Mouse (Mus musculus) hindbrain, embryonic 12.5 days (tissue): Measurements from ENCODE around the gene Fads2. TPM values are rescaled to one million over a fixed set of nuclear protein-coding genes. Genes with fewer than 3 reads are reported as not detected.

Experiments used
- ATAC-seq: fragments of 200-750 bp; cut with Nextera tagmentation; 2 replicates; pipeline ENCODE4 v1.8.0; 2017; ENCODE audit warnings: moderate TSS enrichment; ENCODE audit not compliant: low FRiP score
- H3K27ac ChIP-seq: fragments of 300-500 bp; sonication (generic); 2 replicates; pipeline ENCODE4 v1.5.1; 2016; ENCODE audit warnings: mild to moderate bottlenecking
- H3K27me3 ChIP-seq: fragments of 300-500 bp; sonication (generic); 2 replicates; pipeline ENCODE4 v1.6.1; 2016; ENCODE audit warnings: mild to moderate bottlenecking
- H3K36me3 ChIP-seq: fragments of 300-500 bp; sonication (generic); 2 replicates; pipeline ENCODE4 v1.6.1; 2016; ENCODE audit warnings: mild to moderate bottlenecking
- H3K4me1 ChIP-seq: fragments of 300-500 bp; sonication (generic); 2 replicates; pipeline ENCODE4 v1.6.1; 2016
- H3K4me2 ChIP-seq: fragments of 300-500 bp; sonication (generic); replicated peaks from 2 replicates; pipeline ENCODE4 v1.6.1; 2016; ENCODE audit warnings: mild to moderate bottlenecking
- H3K4me3 ChIP-seq: fragments of 300-500 bp; sonication (generic); 2 replicates; pipeline ENCODE4 v1.5.1; 2016; ENCODE audit warnings: mild to moderate bottlenecking
- H3K9ac ChIP-seq: fragments of 300-500 bp; sonication (generic); 2 replicates; pipeline ENCODE4 v1.6.1; 2016; ENCODE audit warnings: mild to moderate bottlenecking, moderate library complexity
- H3K9me3 ChIP-seq: fragments of 300-500 bp; sonication (generic); replicated peaks from 2 replicates; pipeline ENCODE4 v1.6.1; 2016; ENCODE audit warnings: mild to moderate bottlenecking
- WGBS: fragments of 180-500 bp; shearing (Covaris S2); methylation state at CpG from one replicate; pipeline ENCODE4 v1.1.7; 2016; 5-methylcytosine and 5-hydroxymethylcytosine counted together
- polyA plus RNA-seq: library from polyadenylated mRNA; unstranded; fragments of >200 nt; fragmentation: Nextera tagmentation; extraction: Ambion mirVana; gene quantifications from 2 replicates; pipeline ENCODE4 v1.2.1, GENCODE M21; 2016

The Fads2 gene
- polyA plus RNA-seq, 1 experiment from 2014 or later: 177 TPM

DNA sequence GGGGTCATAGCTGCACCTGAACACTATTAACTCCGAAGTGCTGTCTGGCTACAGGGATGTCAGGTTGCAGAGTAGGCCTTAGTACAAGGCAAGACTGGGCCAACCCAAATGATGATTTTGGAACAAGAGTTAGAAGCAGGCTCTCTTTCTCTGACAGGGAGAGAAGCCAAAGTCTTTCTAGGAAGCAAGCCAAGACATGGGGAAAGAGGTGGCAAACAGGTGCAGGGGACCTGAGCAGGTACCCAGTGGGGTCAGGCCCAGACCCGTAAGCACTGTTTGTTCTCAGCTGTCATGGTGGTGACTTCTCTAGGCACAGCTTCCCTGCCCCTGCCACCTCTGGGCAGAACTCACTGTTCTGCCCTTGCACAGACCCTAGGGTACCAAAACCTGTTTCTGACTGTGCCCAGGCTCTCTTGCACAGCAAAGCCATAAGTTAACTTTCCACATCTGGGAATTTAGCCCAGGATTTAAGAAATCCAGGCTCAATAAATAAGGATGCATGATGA, 5.1 kb downstream of the Fads2 start:
- ATAC-seq: no peak
- Histone ChIP-seq H3K9ac (no peak overlapping the region; the same call in 1 of the 2 replicates), H3K4me3 (no peak overlapping the region), H3K9me3 (no peaks in the 10 kb centered on the region), H3K27me3 (no peaks in the 10 kb centered on the region), H3K27ac (no peak overlapping the region), H3K4me1 (peaks cover 57% of the 10 kb centered on the region), H3K4me2 (no peak overlapping the region), H3K36me3 (peaks cover 27% of the 10 kb centered on the region)
- 95% methylated on average over 2 of the region's 2 CpGs for WGBS

DNA sequence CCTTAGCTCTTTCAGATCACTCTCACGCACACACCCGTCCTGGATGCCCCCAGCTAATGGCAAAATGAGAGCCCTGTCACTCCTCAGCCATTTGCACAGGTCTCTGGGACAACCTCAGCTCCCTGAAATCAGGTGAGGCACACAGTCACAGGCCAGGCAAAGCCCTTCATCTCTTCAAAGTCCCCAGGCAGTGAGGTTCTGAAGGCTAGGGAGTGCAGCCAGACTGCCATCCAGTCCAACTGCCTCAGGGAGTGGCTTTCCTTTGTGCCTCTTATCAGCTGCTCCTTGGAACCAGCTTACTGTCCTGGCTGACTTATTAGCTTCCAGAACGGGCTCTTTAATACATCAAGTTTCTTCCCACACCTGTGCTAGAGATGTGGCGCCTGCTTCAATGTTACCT, 6.9 kb downstream of the Fads2 start:
- Histone ChIP-seq H3K9ac (peak overlapping the region; percentile 15; the same call in 1 of the 2 replicates), H3K36me3 (peaks cover 44% of the 10 kb centered on the region), H3K4me2 (no peak overlapping the region), H3K27me3 (no peaks in the 10 kb centered on the region), H3K9me3 (no peaks in the 10 kb centered on the region), H3K27ac (no peak overlapping the region), H3K4me1 (peaks cover 52% of the 10 kb centered on the region), H3K4me3 (no peak overlapping the region)
- whole genome bisulfite sequencing: 82% methylated on average over 4 of the region's 4 CpGs
- no peak for ATAC-seq

DNA sequence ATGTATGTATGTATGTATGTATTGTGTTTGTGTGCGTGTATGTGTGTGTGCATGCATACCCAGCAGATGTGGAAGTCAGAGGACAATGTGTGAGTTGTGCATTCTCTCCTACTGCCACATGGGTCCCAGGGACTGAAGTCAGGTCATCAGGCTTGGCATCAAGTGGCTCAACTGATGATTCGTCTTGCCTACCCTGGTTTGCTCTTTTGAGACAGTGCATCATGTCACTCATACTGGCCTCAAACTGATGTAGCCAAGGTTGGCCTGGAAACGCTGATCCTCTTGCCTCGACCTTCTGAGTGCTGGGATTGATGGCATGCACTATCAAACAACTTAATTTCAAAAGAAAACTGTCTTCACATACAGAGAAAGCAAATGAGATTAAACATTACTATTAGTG, 7.7 kb downstream of the Fads2 start:
- Histone ChIP-seq H3K9me3 (no peaks in the 10 kb centered on the region), H3K4me2 (no peak overlapping the region), H3K4me1 (peaks cover 43% of the 10 kb centered on the region), H3K27me3 (no peaks in the 10 kb centered on the region), H3K36me3 (peaks cover 53% of the 10 kb centered on the region), H3K4me3 (no peak overlapping the region), H3K9ac (no peak overlapping the region), H3K27ac (no peak overlapping the region)
- no peak for ATAC-seq
- 85% methylated on average over 4 of the region's 4 CpGs for WGBS

DNA sequence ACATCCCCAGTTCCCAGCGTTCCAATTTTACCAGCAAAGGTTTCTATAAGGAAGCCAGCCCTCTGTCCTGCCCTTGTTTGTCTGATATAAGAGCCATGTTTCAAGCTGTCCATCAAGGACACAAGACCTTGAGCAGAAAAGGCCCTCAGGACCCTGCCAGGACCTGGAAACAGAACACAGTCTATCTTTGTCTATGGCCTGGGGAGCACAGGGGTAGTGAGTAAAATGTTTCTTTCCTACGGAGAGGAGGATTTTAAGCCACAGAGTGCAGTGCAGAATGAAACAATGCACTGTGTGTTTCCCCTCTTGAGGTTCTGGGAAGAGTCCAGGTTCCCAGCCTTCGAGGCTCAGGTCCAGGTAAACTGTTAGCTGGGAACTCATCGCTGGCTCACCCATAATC, 14.6 kb downstream of the Fads2 start:
- Histone ChIP-seq H3K27ac (no peak overlapping the region), H3K4me2 (no peak overlapping the region), H3K4me3 (no peak overlapping the region), H3K9ac (no peak overlapping the region), H3K9me3 (no peaks in the 10 kb centered on the region), H3K27me3 (no peaks in the 10 kb centered on the region), H3K36me3 (peaks cover 96% of the 10 kb centered on the region), H3K4me1 (no peaks in the 10 kb centered on the region)
- ATAC-seq: no peak
- 94% methylated on average over 4 of the region's 4 CpGs for WGBS

DNA sequence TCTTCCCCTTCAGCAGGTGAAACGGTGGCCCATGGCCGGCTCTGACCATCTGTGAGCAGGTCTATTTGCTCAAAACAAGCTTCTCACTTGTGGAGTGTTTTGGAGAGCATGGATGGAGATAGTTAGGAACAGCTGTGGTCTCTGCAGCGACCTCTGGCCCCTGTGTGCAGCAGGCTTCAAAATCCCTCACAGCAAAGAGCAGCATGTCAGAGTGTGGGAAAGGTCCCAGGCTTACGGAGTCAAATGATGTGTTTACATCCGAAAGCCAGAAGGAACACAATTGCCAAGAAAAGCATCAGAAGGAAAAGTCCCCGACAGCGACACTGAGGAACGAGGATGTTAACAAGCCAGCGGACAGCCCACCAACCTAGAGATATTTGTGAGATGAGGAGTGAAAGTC, 16.1 kb downstream of the Fads2 start:
- Histone ChIP-seq H3K9ac (no peak overlapping the region), H3K4me3 (no peak overlapping the region), H3K9me3 (no peaks in the 10 kb centered on the region), H3K27me3 (no peaks in the 10 kb centered on the region), H3K4me2 (no peak overlapping the region), H3K36me3 (peaks cover 96% of the 10 kb centered on the region), H3K27ac (no peak overlapping the region), H3K4me1 (no peaks in the 10 kb centered on the region)
- 85% methylated on average over 9 of the region's 9 CpGs for WGBS
- no peak for ATAC-seq

DNA sequence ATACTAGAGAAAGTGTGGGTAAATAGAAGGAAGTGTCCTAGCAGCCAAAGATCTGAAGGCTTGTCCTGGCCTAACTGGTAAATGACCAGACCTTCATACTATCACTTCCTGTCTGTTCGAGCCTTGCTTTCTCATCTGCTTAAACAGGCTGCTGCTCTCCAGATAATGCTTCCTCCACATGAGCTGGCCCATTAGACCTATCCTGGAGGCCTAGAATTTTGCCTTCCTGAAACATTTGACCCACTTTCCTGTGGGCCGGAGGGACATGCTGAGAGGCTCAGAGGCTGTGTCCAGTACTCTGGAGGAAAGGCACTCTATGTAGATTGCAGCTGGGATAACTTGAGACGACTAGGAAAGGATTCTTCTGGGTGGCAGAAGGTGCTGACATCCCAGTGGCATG, 19.4 kb downstream of the Fads2 start:
- no peak overlapping the region for H3K4me2 ChIP-seq
- ATAC-seq: no peak
- WGBS: 89% methylated on average over 3 of the region's 3 CpGs

DNA sequence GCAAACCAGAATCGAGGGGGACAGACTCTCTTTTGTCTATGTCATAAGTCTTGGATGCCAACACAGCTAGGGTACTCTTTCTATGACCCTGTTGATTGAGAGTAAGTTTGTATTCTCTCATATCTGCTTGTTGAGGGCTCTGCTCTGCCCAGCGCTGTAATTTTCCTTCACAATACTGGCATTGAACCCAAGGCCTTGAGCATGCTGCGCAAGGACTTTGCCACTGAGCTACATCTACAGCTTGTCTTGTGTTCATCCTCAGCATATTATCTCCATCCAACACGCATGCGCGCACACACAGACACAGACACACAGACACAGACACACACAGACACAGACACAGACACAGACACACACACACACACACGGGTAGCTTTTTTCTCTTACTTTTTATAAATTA, 21.2 kb downstream of the Fads2 start:
- Histone ChIP-seq H3K36me3 (peaks cover 98% of the 10 kb centered on the region), H3K4me3 (no peak overlapping the region), H3K9me3 (no peaks in the 10 kb centered on the region; the same call in 1 of the 2 replicates), H3K27ac (no peak overlapping the region), H3K4me1 (no peaks in the 10 kb centered on the region), H3K4me2 (no peak overlapping the region), H3K9ac (no peak overlapping the region), H3K27me3 (no peaks in the 10 kb centered on the region)
- ATAC-seq: no peak
- 96% methylated on average over 7 of the region's 7 CpGs for WGBS

More for the DNA sequence above, 19.4 kb downstream of the Fads2 start:
- Histone ChIP-seq H3K27me3 (no peaks in the 10 kb centered on the region), H3K4me1 (no peaks in the 10 kb centered on the region), H3K36me3 (peaks cover 96% of the 10 kb centered on the region), H3K27ac (no peak overlapping the region), H3K4me3 (no peak overlapping the region), H3K9ac (no peak overlapping the region), H3K9me3 (no peaks in the 10 kb centered on the region)

DNA sequence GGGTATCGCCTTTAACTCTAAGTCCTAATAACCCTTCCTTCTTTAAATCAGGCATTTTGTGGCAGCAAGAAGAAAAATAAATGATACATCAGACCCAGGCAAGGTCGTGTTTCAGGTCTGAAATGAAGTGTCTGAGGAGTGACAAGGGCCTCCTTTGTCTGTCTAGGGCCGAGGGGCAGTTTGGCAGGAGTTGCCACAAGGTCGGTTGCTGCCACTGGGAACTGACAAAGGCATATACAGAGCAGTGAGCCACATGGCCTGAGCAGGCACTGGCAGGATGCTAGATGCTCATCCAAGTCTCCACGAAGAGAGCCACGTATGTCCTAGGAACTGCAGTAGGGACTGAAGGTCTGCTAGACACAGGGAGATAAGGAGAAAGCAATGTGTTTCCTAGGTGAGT, 23.2 kb downstream of the Fads2 start:
- Histone ChIP-seq H3K9ac (no peak overlapping the region; the same call in 1 of the 2 replicates), H3K27ac (no peak overlapping the region), H3K4me2 (no peak overlapping the region), H3K4me1 (no peaks in the 10 kb centered on the region), H3K4me3 (no peak overlapping the region), H3K27me3 (no peaks in the 10 kb centered on the region), H3K9me3 (no peaks in the 10 kb centered on the region; the same call in 1 of the 2 replicates), H3K36me3 (peaks cover 100% of the 10 kb centered on the region)
- ATAC-seq: no peak
- WGBS: 83% methylated on average over 6 of the region's 6 CpGs

DNA sequence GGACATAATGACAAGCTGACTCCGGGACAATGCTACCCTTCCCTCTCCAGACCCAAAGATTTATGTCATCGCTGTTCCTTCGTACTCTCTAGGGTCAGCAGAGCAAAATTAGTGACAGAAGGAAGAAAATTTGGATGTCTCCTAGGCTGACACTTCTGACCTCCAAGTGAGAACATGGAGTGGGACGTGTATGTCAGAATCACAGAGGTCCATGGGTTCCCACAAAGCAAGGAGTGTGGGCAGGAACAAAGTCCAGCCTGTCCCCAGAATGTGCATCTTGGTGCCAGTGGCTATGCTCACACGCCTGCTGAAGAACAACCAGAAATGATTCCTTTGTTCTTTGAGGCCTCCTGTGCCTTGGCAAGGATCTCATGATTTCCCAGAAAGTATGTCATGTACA, 28.4 kb downstream of the Fads2 start:
- Histone ChIP-seq H3K27me3 (no peaks in the 10 kb centered on the region), H3K9me3 (no peaks in the 10 kb centered on the region; the same call in 1 of the 2 replicates), H3K36me3 (peaks cover 99% of the 10 kb centered on the region), H3K4me2 (no peak overlapping the region), H3K9ac (no peak overlapping the region), H3K27ac (no peak overlapping the region), H3K4me3 (no peak overlapping the region), H3K4me1 (no peaks in the 10 kb centered on the region)
- ATAC-seq: no peak
- WGBS: 95% methylated on average over 5 of the region's 5 CpGs

DNA sequence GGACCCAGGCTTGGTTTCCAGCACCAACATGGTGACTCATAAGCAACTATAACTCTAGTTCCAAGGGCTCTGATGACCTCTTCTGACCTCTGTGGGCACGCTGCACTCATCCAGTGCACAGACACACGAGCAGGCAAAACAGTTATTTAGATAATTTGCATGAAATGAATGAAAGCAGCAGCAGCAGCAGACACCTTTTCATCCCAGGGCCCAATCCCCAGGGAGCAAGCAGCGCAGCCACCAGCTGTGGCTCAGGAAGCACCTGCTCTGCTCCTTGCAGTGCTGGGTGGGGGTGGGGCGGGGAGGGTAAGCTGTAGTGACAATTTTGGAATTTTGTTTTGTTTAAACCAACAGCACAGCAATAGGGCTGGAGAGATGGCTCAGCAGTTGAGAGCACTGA, 29.7 kb downstream of the Fads2 start:
- no peak overlapping the region for H3K9ac ChIP-seq
- no peak overlapping the region for H3K27ac ChIP-seq
- ATAC-seq: peak; percentile 51; the same call in 1 of the 2 replicates
- peaks cover 99% of the 10 kb centered on the region for H3K36me3 ChIP-seq
- no peaks in the 10 kb centered on the region for H3K4me1 ChIP-seq
- H3K27me3 ChIP-seq: no peaks in the 10 kb centered on the region
- H3K4me2 ChIP-seq: no peak overlapping the region
- no peaks in the 10 kb centered on the region; the same call in 1 of the 2 replicates for H3K9me3 ChIP-seq
- no peak overlapping the region for H3K4me3 ChIP-seq
- 57% methylated on average over 4 of the region's 4 CpGs for WGBS

DNA sequence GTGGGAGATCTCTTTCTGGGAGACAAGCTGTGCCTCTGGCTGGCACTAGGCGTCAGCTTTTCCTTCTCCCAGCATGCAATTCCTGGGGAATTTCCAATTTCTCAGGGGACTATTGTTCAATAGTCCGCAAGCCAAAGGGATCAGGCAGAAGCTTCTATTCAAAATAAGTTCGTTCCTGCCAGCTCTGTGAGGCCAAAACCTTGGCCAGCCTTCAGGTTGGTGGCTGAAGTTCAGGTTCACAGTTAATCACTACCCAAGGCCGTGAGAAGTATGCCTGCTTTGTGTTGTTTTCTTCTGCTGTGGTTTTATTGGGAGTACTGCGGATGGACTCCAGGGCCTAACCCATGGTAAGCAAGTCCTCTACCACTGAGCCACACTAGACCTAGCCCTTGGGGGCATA, 30.4 kb downstream of the Fads2 start:
- H3K4me2 ChIP-seq: no peak overlapping the region

DNA sequence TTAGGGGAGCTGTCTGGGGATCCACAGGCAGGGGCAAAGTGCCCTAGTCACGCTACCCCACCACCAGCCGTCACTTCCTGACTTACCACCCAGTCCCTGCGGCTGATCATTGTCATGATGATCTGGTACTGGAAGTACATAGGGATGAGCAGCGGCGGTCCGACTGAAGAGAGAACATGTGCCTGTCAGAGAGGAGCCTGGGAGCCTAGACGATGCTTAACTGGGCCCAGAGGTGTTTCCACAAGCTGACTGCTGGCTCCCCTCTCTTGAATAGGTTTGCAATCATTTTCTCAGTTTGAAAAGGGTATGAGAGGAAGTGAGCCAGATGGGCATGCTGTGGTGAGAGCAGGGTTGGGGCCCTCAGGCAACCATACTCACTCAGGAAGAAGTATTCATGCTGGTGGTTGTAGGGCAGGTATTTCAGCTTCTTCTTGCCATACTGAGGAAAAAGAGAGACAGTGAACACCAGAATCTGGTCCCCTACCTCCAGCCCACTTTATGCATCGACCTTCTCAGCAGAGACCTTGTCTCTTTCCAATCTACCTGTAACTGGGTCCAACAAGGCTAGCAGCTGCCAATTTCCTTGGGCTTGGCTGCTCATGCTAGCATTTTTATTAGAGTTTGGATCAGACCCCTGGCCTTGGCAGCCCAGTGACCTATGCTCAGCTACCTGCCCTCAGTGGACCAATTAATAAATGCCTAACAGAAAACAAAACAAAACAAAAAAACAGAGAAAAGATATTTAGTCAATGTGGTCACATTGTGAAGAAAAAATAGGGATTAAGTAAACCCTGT, 31.2 kb downstream of the Fads2 start:
- WGBS: 97% methylated on average over 8 of the region's 8 CpGs
- no peak overlapping the region for H3K4me3 ChIP-seq

More for the DNA sequence above, 30.4 kb downstream of the Fads2 start:
- no peak overlapping the region for H3K27ac ChIP-seq
- no peaks in the 10 kb centered on the region; the same call in 1 of the 2 replicates for H3K9me3 ChIP-seq
- H3K27me3 ChIP-seq: no peaks in the 10 kb centered on the region
- H3K9ac ChIP-seq: no peak overlapping the region
- no peaks in the 10 kb centered on the region for H3K4me1 ChIP-seq
- WGBS: 86% methylated on average over 5 of the region's 5 CpGs
- no peak for ATAC-seq
- peaks cover 99% of the 10 kb centered on the region for H3K36me3 ChIP-seq
- no peak overlapping the region for H3K4me3 ChIP-seq

DNA sequence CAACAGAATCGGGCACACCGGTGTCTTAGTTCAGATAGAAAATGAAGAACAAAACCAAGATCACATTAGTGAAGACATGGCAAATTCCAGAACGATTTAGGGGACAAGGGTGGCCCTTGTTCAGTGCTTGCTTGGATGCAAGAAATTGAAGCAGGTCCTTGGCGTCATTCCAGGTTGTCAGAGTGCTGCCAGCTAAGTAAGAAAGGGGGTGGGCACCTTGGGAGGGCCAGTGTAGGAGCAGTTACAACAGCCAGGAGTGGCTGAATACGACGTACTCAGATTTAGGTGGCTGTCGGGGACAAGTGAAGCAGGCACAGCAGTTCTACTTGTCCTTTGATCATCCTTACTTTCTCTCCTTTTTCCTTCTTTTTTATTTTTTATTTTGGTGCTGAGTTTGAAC, 33.8 kb downstream of the Fads2 start:
- Histone ChIP-seq H3K36me3 (peaks cover 99% of the 10 kb centered on the region), H3K9ac (no peak overlapping the region), H3K9me3 (no peaks in the 10 kb centered on the region), H3K4me2 (no peak overlapping the region), H3K27ac (no peak overlapping the region), H3K4me3 (no peak overlapping the region), H3K27me3 (no peaks in the 10 kb centered on the region), H3K4me1 (no peaks in the 10 kb centered on the region)
- no peak for ATAC-seq
- 82% methylated on average over 7 of the region's 7 CpGs for WGBS

More for the DNA sequence above, 31.2 kb downstream of the Fads2 start:
- H3K27ac ChIP-seq: no peak overlapping the region
- no peak overlapping the region for H3K9ac ChIP-seq
- no peak for ATAC-seq
- H3K27me3 ChIP-seq: no peaks in the 10 kb centered on the region
- no peaks in the 10 kb centered on the region for H3K4me1 ChIP-seq
- peaks cover 99% of the 10 kb centered on the region for H3K36me3 ChIP-seq
- no peak overlapping the region for H3K4me2 ChIP-seq
- H3K9me3 ChIP-seq: no peaks in the 10 kb centered on the region
